Mouse (Mus musculus): ENCODE measurements around the gene Isyna1. TPM values are rescaled to one million over a fixed set of nuclear protein-coding genes. Genes with fewer than 3 reads are reported as not detected.
A peak's percentile ranks its signal among the peaks of the same experiment; 100 is the strongest.

The Isyna1 gene
- polyA plus RNA-seq (2014; fragmentation: Nextera tagmentation; extraction: Ambion mirVana) = 86.8 and 96.6 TPM in 2 replicates

DNA sequence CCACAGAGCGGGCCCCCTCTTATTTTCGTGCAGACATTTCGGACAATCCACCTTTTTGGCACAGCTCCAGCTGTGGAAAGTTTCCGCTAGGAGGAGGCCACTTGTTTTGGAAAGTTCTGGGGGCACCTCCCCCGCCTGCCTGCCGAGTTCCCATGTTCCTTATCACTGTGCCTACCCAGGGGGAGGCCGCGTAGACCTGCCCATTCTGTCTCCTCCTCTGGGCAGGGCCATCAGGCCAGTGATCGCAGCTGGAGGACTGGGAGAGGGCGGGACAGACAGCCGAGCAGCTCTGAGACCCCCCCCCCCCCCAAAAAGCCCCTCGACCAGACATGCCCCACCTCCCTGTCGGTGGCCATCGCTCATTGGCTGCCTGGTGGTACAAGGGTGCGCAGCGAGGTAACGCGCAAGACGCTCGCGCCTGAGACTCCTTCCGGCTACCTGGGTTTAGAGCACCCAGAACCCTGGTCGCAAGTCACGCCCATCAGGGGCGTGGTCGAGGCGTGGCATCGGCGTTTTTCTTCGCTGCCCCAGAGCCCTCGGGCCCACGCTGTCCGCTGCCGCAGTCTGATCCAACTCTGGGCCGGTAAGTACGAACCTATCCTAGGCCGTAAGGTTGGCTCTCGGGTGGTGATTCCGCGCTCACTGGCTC, at the start of gene Isyna1:
Isyna1 (plus strand) TSS at position 413 of the 649 bp plus-strand sequence.
- peak; percentile 84 for ATAC-seq (ENCODE audit: low FRiP score)
- Histone ChIP-seq H3K9ac (peak within 1 kb of the TSS; percentile 77), H3K4me3 (replicated peaks; ENCODE audit: low read length) (peak within 1 kb of the TSS; percentile 74), H3K4me2 (replicated peaks) (peak within 1 kb of the TSS; percentile 99), H3K9me3 (ENCODE audit: control insufficient read depth, low read length) (no peaks in the 10 kb centered on the region), H3K36me3 (replicated peaks; ENCODE audit: control insufficient read depth, insufficient read depth) (peaks cover 51% of the 10 kb centered on the region), H3K4me1 (replicated peaks; ENCODE audit: control insufficient read depth, insufficient read depth, low read length) (peaks cover 38% of the 10 kb centered on the region), H3K27ac (peak within 1 kb of the TSS; percentile 73), H3K27me3 (ENCODE audit: control insufficient read depth, insufficient read depth, low read length) (no peaks in the 10 kb centered on the region; the same call in 1 of the 2 replicates)
- WGBS = under 1% methylated on average over 39 of the region's 40 CpGs
- DNase-seq (ENCODE audit: low spot score) = peak; percentile 87

DNA sequence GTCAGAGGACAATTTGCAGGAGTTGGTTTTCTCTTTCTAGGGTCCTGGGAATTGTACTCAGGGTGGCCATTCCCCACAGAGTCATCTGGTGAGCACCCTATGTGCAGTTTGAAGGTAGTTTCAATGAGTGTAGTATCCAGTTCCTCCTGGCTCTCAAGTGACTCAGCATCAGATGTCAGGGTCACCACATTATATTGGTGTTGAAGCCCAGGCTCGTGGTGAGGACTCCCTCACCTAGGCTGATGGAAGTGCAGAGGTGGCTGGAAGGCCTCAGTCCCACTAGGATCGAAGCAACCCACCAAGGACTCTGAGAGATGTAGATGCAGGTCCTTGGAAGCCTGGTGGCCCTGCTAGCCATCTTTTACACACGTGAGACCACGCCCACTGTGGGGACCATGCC, 47.8 kb upstream of the Isyna1 start:
- no peak for ATAC-seq (ENCODE audit: low FRiP score)
- Histone ChIP-seq H3K4me2 (replicated peaks) (no peak overlapping the region), H3K4me1 (replicated peaks; ENCODE audit: control insufficient read depth, insufficient read depth, low read length) (peaks cover 2% of the 10 kb centered on the region; the same call in 1 of the 2 replicates), H3K27me3 (ENCODE audit: control insufficient read depth, insufficient read depth, low read length) (no peaks in the 10 kb centered on the region), H3K4me3 (replicated peaks; ENCODE audit: low read length) (no peak overlapping the region), H3K27ac (no peak overlapping the region), H3K36me3 (replicated peaks; ENCODE audit: control insufficient read depth, insufficient read depth) (no peaks in the 10 kb centered on the region), H3K9ac (no peak overlapping the region), H3K9me3 (ENCODE audit: control insufficient read depth, low read length) (no peaks in the 10 kb centered on the region)
- DNase-seq (ENCODE audit: low spot score) = no peak
- 90% methylated on average over 4 of the region's 4 CpGs for WGBS

DNA sequence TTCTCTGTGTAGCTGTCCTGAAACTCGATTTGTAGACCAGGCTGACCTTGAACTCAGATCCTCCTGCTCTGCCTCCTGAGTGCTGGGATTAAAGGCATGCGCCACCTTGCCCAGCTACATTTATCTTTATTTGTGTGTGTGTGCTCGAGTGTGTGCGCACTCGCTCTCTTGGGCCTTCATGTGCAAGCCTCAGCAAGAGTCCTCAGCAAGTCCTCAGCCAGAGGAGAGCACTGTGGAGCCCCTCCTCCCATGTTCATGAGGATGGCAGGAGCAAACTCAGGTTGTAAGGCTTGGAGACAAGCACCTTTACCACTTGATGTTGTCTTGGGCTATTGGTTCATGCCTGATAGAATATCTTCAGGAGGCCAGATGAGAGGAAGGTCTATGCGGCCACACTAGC, 46.4 kb upstream of the Isyna1 start:
- Histone ChIP-seq H3K9ac (no peak overlapping the region), H3K27ac (no peak overlapping the region), H3K27me3 (ENCODE audit: control insufficient read depth, insufficient read depth, low read length) (no peaks in the 10 kb centered on the region), H3K36me3 (replicated peaks; ENCODE audit: control insufficient read depth, insufficient read depth) (no peaks in the 10 kb centered on the region), H3K4me2 (replicated peaks) (no peak overlapping the region), H3K4me3 (replicated peaks; ENCODE audit: low read length) (no peak overlapping the region), H3K4me1 (replicated peaks; ENCODE audit: control insufficient read depth, insufficient read depth, low read length) (no peaks in the 10 kb centered on the region; the same call in 1 of the 2 replicates), H3K9me3 (ENCODE audit: control insufficient read depth, low read length) (no peaks in the 10 kb centered on the region)
- no peak for DNase-seq (ENCODE audit: low spot score)
- no peak for ATAC-seq (ENCODE audit: low FRiP score)
- 89% methylated on average over 6 of the region's 6 CpGs for WGBS

DNA sequence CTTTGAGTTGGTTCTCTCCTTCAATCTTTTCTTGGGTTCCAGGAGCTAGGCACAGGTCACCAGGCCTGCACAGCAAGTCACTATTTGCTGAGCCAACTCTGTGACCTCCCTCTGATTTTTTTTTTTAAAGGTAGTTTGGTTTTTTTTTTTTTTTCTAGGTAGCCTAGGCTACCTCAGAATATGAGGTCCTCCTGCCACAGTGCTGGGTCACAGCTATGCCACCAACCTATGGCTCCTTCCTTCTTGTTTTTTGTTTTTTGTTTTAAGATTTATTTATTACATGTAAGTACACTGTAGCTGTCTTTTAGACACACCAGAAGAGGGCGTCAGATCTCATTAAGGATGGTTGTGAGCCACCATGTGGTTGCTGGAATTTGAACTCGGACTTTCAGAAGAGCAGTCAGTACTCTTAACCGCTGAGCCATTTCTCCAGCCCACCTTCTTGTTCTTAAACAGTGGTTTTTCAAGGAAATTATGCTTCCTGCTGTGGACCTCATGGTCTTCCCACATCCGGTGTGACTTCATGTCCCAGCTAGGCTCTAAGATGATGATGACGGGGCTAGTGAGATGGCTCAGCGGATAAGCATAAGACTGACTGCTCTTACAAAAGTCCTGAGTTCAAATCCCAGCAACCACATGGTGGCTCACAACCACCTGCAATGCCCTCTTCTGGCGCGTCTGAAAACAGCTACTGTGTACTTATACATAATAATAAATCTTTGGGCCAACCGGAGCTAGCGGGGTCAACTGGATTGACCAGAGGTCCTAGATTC, 44.6 kb upstream of the Isyna1 start:
- Histone ChIP-seq H3K4me3 (replicated peaks; ENCODE audit: low read length) (no peak overlapping the region), H3K27ac (no peak overlapping the region), H3K27me3 (ENCODE audit: control insufficient read depth, insufficient read depth, low read length) (no peaks in the 10 kb centered on the region), H3K9me3 (ENCODE audit: control insufficient read depth, low read length) (no peaks in the 10 kb centered on the region), H3K9ac (no peak overlapping the region), H3K36me3 (replicated peaks; ENCODE audit: control insufficient read depth, insufficient read depth) (no peaks in the 10 kb centered on the region), H3K4me2 (replicated peaks) (no peak overlapping the region), H3K4me1 (replicated peaks; ENCODE audit: control insufficient read depth, insufficient read depth, low read length) (peaks cover 6% of the 10 kb centered on the region; the same call in 1 of the 2 replicates)
- DNase-seq (ENCODE audit: low spot score) (no peak), ATAC-seq (ENCODE audit: low FRiP score) (no peak)
- WGBS = 93% methylated on average over 10 of the region's 10 CpGs

DNA sequence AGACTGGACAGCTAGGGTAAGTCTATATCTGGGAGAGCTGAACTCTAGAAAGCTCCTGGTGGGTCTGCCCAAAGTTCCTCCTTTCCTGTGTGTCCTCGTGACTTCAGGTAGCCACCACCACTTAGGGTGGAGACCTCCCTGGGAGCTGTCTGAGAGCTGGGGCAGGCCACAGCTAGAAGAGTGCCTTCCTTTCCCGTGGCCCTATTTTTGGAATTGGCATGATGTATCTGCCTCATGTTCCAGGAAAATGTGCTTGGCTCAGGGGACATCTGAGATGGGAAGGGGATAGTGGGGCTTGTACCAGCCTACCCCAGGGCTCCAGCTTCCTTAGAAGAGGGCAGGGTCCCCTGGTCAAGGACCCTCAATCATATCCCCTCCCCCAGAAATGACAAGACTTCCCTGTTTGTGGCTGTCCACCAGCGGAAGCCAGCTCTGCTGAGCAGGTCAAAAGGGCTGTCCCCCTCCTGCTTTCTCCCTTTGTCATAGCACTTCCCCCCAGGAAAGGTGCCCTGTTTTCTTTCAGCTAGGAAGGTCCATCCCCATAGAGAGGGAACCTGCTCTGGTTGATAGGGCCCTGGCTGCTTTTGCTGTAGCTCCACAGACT, 42.5 kb upstream of the Isyna1 start:
- Histone ChIP-seq H3K9ac (no peak overlapping the region), H3K9me3 (ENCODE audit: control insufficient read depth, low read length) (no peaks in the 10 kb centered on the region), H3K4me3 (replicated peaks; ENCODE audit: low read length) (no peak overlapping the region), H3K4me2 (replicated peaks) (no peak overlapping the region), H3K4me1 (replicated peaks; ENCODE audit: control insufficient read depth, insufficient read depth, low read length) (peaks cover 6% of the 10 kb centered on the region; the same call in 1 of the 2 replicates), H3K36me3 (replicated peaks; ENCODE audit: control insufficient read depth, insufficient read depth) (no peaks in the 10 kb centered on the region), H3K27me3 (ENCODE audit: control insufficient read depth, insufficient read depth, low read length) (no peaks in the 10 kb centered on the region), H3K27ac (no peak overlapping the region)
- 79% methylated on average over 3 of the region's 3 CpGs for WGBS
- ATAC-seq (ENCODE audit: low FRiP score) (no peak), DNase-seq (ENCODE audit: low spot score) (no peak)

DNA sequence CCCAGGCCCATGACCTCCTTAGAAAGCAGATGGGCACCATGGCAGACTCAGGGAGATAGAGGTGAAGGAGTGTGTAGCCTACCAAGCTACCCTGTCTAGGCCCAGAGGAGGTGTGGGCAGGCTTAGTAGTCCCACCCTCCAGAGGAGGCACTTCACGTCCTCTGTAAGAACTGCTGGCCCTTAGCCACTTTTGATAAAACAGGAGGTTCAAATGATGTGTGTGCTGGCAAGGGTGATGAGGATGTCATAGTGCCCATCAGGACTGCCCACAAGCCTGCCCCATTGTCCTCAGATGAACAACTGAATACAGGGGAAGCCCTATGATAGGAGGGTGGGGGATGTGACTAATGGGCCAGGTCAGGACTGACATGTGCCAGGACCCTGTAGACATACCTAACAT, 41.3 kb upstream of the Isyna1 start:
- Histone ChIP-seq H3K36me3 (replicated peaks; ENCODE audit: control insufficient read depth, insufficient read depth) (no peaks in the 10 kb centered on the region), H3K4me1 (replicated peaks; ENCODE audit: control insufficient read depth, insufficient read depth, low read length) (peaks cover 6% of the 10 kb centered on the region; the same call in 1 of the 2 replicates), H3K4me2 (replicated peaks) (no peak overlapping the region), H3K4me3 (replicated peaks; ENCODE audit: low read length) (no peak overlapping the region), H3K27me3 (ENCODE audit: control insufficient read depth, insufficient read depth, low read length) (no peaks in the 10 kb centered on the region), H3K9me3 (ENCODE audit: control insufficient read depth, low read length) (no peaks in the 10 kb centered on the region), H3K27ac (no peak overlapping the region), H3K9ac (no peak overlapping the region)
- WGBS = 56% methylated on average over 1 of the region's 1 CpGs
- ATAC-seq (ENCODE audit: low FRiP score) = no peak
- DNase-seq (ENCODE audit: low spot score) = no peak

DNA sequence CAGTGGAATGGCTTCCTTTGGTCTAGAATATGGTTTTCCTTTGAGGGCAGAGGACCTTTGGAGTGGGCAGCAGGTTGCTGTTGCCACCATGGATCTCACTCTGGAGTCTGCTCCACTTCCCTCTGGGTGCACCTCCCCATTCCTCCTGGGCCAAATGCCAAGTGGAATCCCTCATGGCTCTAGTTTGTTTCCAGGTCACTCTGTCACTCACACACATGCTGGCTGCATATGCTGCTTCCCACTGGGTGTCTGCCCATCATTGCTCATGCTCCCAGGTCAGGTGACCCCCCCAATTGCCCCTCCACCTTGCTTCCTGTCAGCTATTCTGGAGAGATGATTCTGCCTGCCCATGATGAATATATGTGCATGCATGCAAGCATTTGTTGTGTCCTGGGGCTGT, 40.4 kb upstream of the Isyna1 start:
- peaks cover 6% of the 10 kb centered on the region; the same call in 1 of the 2 replicates for H3K4me1 ChIP-seq (replicated peaks; ENCODE audit: control insufficient read depth, insufficient read depth, low read length)
- no peaks in the 10 kb centered on the region for H3K27me3 ChIP-seq (ENCODE audit: control insufficient read depth, insufficient read depth, low read length)
- peak; percentile 39; the same call in 1 of the 2 replicates for ATAC-seq (ENCODE audit: low FRiP score)
- no peak overlapping the region for H3K4me3 ChIP-seq (replicated peaks; ENCODE audit: low read length)
- H3K27ac ChIP-seq = 0 out of 2 replicates have a peak overlapping the region, but pooled peaks have one; percentile 1
- no peak overlapping the region for H3K9ac ChIP-seq
- DNase-seq (ENCODE audit: low spot score) = peak; percentile 42
- no peaks in the 10 kb centered on the region for H3K9me3 ChIP-seq (ENCODE audit: control insufficient read depth, low read length)
- no peak overlapping the region for H3K4me2 ChIP-seq (replicated peaks)
- no peaks in the 10 kb centered on the region for H3K36me3 ChIP-seq (replicated peaks; ENCODE audit: control insufficient read depth, insufficient read depth)

DNA sequence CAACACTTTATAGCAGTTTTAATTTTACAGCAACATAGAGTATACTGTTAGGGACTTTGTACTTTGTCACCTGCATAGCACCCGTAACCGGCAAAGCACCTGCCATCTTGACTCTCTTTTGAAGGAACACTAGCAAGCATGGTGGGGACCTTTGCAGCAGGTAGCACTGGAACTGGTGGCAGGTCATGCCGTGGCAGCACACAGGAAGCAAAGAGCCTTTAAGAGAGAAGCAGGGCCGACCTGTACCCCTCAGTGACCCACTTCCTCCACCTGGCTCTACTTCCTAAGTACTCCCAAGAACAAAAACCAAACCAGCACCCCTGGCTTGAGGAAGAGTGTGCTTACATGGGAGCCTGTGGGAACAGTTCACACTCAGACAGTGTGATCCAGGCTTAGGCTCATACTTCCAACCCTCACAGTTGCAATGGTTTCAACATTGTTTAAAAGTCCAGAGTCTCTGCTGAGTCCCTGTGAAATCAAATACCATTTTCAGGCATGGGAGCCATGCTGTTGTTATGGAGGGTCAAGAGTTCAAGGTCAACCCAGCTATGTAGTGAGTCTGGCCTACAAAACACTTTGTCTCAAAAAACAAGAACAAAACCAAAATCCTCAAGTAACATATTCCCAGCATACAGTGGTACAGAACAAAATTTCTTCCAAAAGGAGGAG, 39.0 kb upstream of the Isyna1 start:
- no peak overlapping the region for H3K9ac ChIP-seq
- no peak for ATAC-seq (ENCODE audit: low FRiP score)
- no peak overlapping the region for H3K27ac ChIP-seq
- 92% methylated on average over 4 of the region's 4 CpGs for WGBS
- peaks cover 6% of the 10 kb centered on the region; the same call in 1 of the 2 replicates for H3K4me1 ChIP-seq (replicated peaks; ENCODE audit: control insufficient read depth, insufficient read depth, low read length)
- H3K4me3 ChIP-seq (replicated peaks; ENCODE audit: low read length) = no peak overlapping the region
- no peak for DNase-seq (ENCODE audit: low spot score)
- no peak overlapping the region for H3K4me2 ChIP-seq (replicated peaks)
- H3K36me3 ChIP-seq (replicated peaks; ENCODE audit: control insufficient read depth, insufficient read depth) = no peaks in the 10 kb centered on the region
- no peaks in the 10 kb centered on the region for H3K27me3 ChIP-seq (ENCODE audit: control insufficient read depth, insufficient read depth, low read length)
- no peaks in the 10 kb centered on the region for H3K9me3 ChIP-seq (ENCODE audit: control insufficient read depth, low read length)

DNA sequence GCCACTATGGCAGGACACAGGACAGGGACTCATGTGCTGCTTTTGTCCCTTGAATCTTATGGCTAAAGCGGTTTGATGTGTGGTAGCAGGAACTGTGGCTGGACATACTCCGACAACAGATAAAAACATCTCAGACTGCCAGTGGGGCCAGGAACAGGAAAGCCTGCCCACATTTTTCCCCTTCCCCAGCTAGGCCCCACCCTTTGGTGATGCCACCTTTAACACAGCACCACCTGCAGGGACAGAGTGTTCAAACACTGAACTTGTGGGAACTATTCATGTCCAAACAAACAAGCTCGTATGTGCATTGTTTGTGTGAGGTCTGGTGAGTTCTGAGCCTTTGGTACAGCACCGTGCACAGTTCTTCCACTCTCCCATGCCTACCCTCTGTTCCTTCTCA, 35.8 kb upstream of the Isyna1 start:
- H3K4me3 ChIP-seq (replicated peaks; ENCODE audit: low read length) = no peak overlapping the region
- ATAC-seq (ENCODE audit: low FRiP score) (no peak), DNase-seq (ENCODE audit: low spot score) (no peak)
- H3K27ac ChIP-seq = no peak overlapping the region
- H3K36me3 ChIP-seq (replicated peaks; ENCODE audit: control insufficient read depth, insufficient read depth) = no peaks in the 10 kb centered on the region
- no peaks in the 10 kb centered on the region for H3K27me3 ChIP-seq (ENCODE audit: control insufficient read depth, insufficient read depth, low read length)
- peaks cover 13% of the 10 kb centered on the region; the same call in 1 of the 2 replicates for H3K4me1 ChIP-seq (replicated peaks; ENCODE audit: control insufficient read depth, insufficient read depth, low read length)
- no peak overlapping the region for H3K9ac ChIP-seq
- H3K9me3 ChIP-seq (ENCODE audit: control insufficient read depth, low read length) = no peaks in the 10 kb centered on the region
- no peak overlapping the region for H3K4me2 ChIP-seq (replicated peaks)
- 74% methylated on average over 4 of the region's 4 CpGs for WGBS

Measured in hindbrain, embryonic 14.5 days (tissue).